Mouse (Mus musculus) limb, embryonic 14.5 days (tissue): ENCODE data around the gene Car5b. TPM values are rescaled to one million over a fixed set of nuclear protein-coding genes. Genes with fewer than 3 reads are reported as not detected.

Experiments used
- ATAC-seq: fragments of 200-750 bp; cut with Nextera tagmentation; 2 replicates; pipeline ENCODE4 v1.8.0; 2017; ENCODE audit warnings: low read depth, moderate number of reproducible peaks, moderate TSS enrichment; ENCODE audit not compliant: low FRiP score
- DNase-seq: peaks from one replicate; pipeline ENCODE4 v3.0.0-alpha.2; 2015; ENCODE audit warnings: low spot score
- H3K27ac ChIP-seq: fragments of 300-500 bp; sonication (generic); replicated peaks from 2 replicates; pipeline ENCODE4 v1.5.1; 2014; ENCODE audit warnings: low read depth, mild to moderate bottlenecking, low read length, moderate library complexity, mixed read lengths
- H3K27me3 ChIP-seq: fragments of 300-500 bp; sonication (generic); 2 replicates; pipeline ENCODE4 v1.6.1; 2014; ENCODE audit warnings: low read length, mixed read lengths; ENCODE audit not compliant: control insufficient read depth, insufficient read depth
- H3K36me3 ChIP-seq: fragments of 300-500 bp; sonication (generic); 2 replicates; pipeline ENCODE4 v1.6.1; 2014; ENCODE audit warnings: mild to moderate bottlenecking, low read length, moderate library complexity, mixed read lengths; ENCODE audit not compliant: control insufficient read depth, insufficient read depth
- H3K4me1 ChIP-seq: fragments of 300-500 bp; sonication (generic); 2 replicates; pipeline ENCODE4 v1.6.1; 2014; ENCODE audit warnings: antibody characterized with exemption, low read length, mixed read lengths; ENCODE audit not compliant: control insufficient read depth, insufficient read depth
- H3K4me2 ChIP-seq: fragments of 300-500 bp; sonication (generic); replicated peaks from 2 replicates; pipeline ENCODE4 v1.6.1; 2014; ENCODE audit warnings: low read depth, mild to moderate bottlenecking, low read length, moderate library complexity; ENCODE audit not compliant: severe bottlenecking
- H3K4me3 ChIP-seq: fragments of 300-500 bp; sonication (generic); replicated peaks from 2 replicates; pipeline ENCODE4 v1.5.1; 2014; ENCODE audit warnings: low read length
- H3K9ac ChIP-seq: fragments of 300-500 bp; sonication (generic); 2 replicates; pipeline ENCODE4 v1.6.1; 2014; ENCODE audit warnings: mild to moderate bottlenecking, low read depth, low read length, moderate library complexity; ENCODE audit not compliant: severe bottlenecking
- H3K9me3 ChIP-seq: fragments of 300-500 bp; sonication (generic); 2 replicates; pipeline ENCODE4 v1.6.1; 2016; ENCODE audit warnings: low read length; ENCODE audit not compliant: control insufficient read depth
- POLR2A ChIP-seq: fragments of 200-500 bp; IDR thresholded peaks from 2 replicates; pipeline ENCODE4 v1.8.0; 2012; ENCODE audit warnings: inconsistent platforms, mild to moderate bottlenecking, moderate library complexity, borderline replicate concordance; ENCODE audit not compliant: insufficient read depth, insufficient read length; ENCODE audit errors: extremely low read depth
- WGBS: fragments of 180-500 bp; shearing (Covaris S2); extraction: QIAGEN DNeasy Blood & Tissue Kit; methylation state at CpG from one replicate; pipeline ENCODE4 v1.1.7; 2014; 5-methylcytosine and 5-hydroxymethylcytosine counted together
- polyA plus RNA-seq, 2 experiments: library from polyadenylated mRNA; depleted of rRNA in 1 of 2; stranded (reverse) in 1 of 2; unstranded in 1 of 2; fragments of >200 nt; fragmentation: Nextera tagmentation in 1 of 2; extraction: Ambion mirVana in 1 of 2; gene quantifications; 2 replicates each; pipeline versions ENCODE4 v1.2.1 to v1.2.3; 2012 to 2014

The Car5b gene
- polyA plus RNA-seq, 2 experiments: 0.96 to 1.2 TPM

DNA sequence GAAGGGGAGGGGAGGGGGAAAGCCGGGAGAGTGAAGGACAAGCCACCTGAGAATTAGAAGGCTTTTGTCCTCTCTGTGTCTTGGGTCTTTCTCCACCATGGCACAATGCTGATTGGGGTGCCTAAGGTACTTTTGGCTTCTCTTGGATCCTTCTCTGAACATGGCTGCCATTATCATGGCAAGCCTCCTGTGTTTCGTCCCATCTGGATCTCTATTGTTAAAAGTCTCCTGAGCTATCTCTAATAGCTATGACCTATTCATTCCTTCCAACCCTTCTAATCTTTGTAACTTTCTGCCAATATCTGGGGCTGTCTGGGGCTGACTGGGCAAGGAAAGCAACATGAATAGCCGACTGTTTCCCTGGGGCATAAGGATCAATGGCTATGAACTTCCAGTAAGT lies 30.7 kb upstream of the Car5b start:
- Histone ChIP-seq H3K27me3 (no peaks in the 10 kb centered on the region), H3K4me2 (no peak overlapping the region), H3K9ac (no peak overlapping the region), H3K9me3 (no peaks in the 10 kb centered on the region), H3K36me3 (no peaks in the 10 kb centered on the region), H3K27ac (no peak overlapping the region), H3K4me3 (no peak overlapping the region), H3K4me1 (no peaks in the 10 kb centered on the region)
- DNase-seq (no peak), ATAC-seq (no peak)
- WGBS: 73% methylated on average over 2 of the region's 3 CpGs
- TF ChIP-seq POLR2A: no peak

GRCm38 (mm10) chrX:164055726-164056125 lies 27.9 kb upstream of the Car5b start:
- Histone ChIP-seq H3K4me1 (no peaks in the 10 kb centered on the region), H3K27me3 (no peaks in the 10 kb centered on the region), H3K27ac (no peak overlapping the region), H3K4me2 (no peak overlapping the region), H3K4me3 (no peak overlapping the region), H3K9me3 (no peaks in the 10 kb centered on the region), H3K9ac (no peak overlapping the region), H3K36me3 (no peaks in the 10 kb centered on the region)
- WGBS: 87% methylated on average over 4 of the region's 4 CpGs
- ATAC-seq: no peak
- no peak for DNase-seq
- no peak for TF ChIP-seq POLR2A

DNA sequence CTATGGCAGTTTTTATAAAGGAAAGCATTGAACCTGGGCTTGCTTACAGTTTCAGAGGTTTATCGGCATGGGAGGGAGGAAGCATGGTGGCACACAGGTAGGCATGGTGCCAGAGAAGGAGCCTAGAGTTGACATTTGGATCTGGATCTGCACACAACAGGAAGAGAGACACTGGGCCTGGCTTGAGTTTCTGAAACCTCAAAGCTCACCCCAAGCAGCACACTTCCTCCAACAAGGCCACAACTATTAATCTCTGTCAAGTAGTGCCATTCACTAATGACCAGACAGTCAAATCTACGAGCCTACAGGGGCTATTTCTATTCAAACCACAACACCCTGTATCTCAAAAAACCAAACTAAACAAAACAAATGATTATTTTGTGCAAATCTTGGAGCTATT lies 18.9 kb upstream of the Car5b start:
- Histone ChIP-seq H3K27ac (no peak overlapping the region), H3K36me3 (no peaks in the 10 kb centered on the region), H3K9me3 (no peaks in the 10 kb centered on the region), H3K4me3 (no peak overlapping the region), H3K4me2 (no peak overlapping the region), H3K4me1 (no peaks in the 10 kb centered on the region), H3K9ac (no peak overlapping the region), H3K27me3 (no peaks in the 10 kb centered on the region)
- no peak for TF ChIP-seq POLR2A
- ATAC-seq (no peak), DNase-seq (no peak)
- 58% methylated on average over 2 of the region's 2 CpGs for WGBS

DNA sequence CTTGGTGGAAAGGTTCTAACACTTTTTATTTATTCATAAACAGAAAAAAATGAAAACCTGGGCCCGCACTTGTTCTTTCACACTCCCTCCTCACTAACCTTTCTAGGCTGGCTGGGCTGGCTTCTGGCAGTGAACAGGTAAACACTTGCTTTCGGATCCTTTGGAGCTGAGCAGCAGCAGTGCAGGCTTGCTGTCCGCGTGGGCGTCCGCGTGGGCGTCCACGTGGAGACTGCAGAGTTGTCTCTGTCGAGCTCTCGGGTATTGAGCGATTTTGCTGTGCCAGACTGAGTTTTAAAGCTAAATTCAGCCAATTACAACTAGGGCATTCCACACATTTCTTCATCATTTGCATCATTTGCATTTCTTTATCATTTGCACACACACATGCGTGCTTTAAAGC lies 14.3 kb upstream of the Car5b start:
- Histone ChIP-seq H3K36me3 (no peaks in the 10 kb centered on the region), H3K27me3 (no peaks in the 10 kb centered on the region), H3K9me3 (no peaks in the 10 kb centered on the region), H3K27ac (no peak overlapping the region), H3K9ac (no peak overlapping the region), H3K4me2 (no peak overlapping the region), H3K4me3 (no peak overlapping the region), H3K4me1 (no peaks in the 10 kb centered on the region)
- 61% methylated on average over 13 of the region's 13 CpGs for WGBS
- no peak for ATAC-seq
- TF ChIP-seq POLR2A: no peak
- DNase-seq: no peak

- Histone ChIP-seq H3K36me3 (no peaks in the 10 kb centered on the region), H3K9me3 (no peaks in the 10 kb centered on the region), H3K27me3 (no peaks in the 10 kb centered on the region), H3K4me2 (no peak overlapping the region), H3K4me1 (no peaks in the 10 kb centered on the region), H3K27ac (no peak overlapping the region), H3K4me3 (no peak overlapping the region), H3K9ac (no peak overlapping the region)
- no peak for DNase-seq
- 56% methylated on average over 2 of the region's 2 CpGs for WGBS
- TF ChIP-seq POLR2A: no peak
- ATAC-seq: no peak
These were observed 11.1 kb upstream of the Car5b start for GRCm38 (mm10) chrX:164038882-164039281.

- Histone ChIP-seq H3K4me3 (no peak overlapping the region), H3K27me3 (no peaks in the 10 kb centered on the region), H3K36me3 (no peaks in the 10 kb centered on the region), H3K9me3 (no peaks in the 10 kb centered on the region), H3K27ac (no peak overlapping the region), H3K4me1 (no peaks in the 10 kb centered on the region), H3K4me2 (no peak overlapping the region), H3K9ac (no peak overlapping the region)
- no peak for ATAC-seq
- TF ChIP-seq POLR2A: no peak
- DNase-seq: no peak
- 80% methylated on average over 7 of the region's 7 CpGs for WGBS
These were observed 8.1 kb upstream of the Car5b start for GRCm38 (mm10) chrX:164035931-164036330.
